Mouse (Mus musculus) olfactory bulb, adult 2 months (tissue): ENCODE data around the gene Eva1b.

Experiments
- CTCF ChIP-seq: fragments of 200-500 bp; IDR thresholded peaks from 2 replicates; pipeline ENCODE4 v1.5.1; 2012; ENCODE audit warnings: low read depth, mild to moderate bottlenecking, low read length, moderate library complexity; ENCODE audit not compliant: insufficient read depth
- POLR2A ChIP-seq: fragments of 200-500 bp; IDR thresholded peaks from 2 replicates; pipeline ENCODE4 v1.6.1; 2012; ENCODE audit warnings: mild to moderate bottlenecking, low read depth, low read length, moderate library complexity; ENCODE audit not compliant: insufficient read depth

DNA sequence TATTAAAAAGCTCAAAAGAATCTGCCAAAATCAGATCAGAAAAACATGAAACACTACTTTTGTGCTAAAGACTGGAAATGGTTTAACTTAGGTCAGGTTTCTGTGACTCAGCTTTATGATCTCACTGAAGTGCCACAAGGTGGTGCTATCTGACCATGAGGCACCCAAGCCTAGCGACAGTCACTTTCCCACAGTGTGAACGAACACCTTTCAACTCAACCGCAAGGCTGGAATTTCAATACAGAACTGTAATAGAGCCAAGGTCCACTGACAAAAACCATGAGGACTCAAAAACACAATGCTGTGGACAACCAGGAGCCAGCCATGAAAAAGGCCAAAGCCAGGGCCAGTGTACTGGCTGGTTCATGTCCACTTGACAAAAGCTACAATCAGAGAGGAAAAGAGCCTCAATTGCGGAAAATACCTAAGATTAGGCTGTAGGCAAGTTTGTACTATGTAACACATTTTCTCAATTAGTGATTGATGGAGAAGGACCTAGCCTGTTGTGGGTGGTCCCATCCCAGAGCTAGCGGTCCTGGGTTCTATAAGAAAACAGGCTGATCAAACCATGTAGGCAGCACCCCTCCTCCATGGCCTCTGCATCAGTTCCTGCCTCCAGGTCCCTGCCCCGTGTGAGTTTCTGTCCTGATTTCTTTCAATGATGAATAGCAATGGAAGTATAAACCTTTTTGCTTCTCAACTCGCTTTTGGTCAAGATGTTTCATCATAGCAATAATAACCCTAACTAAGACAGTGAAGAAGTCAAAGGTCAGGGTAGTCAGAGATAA, 33.8 kb downstream of the Eva1b start:
- TF ChIP-seq POLR2A (no peak), CTCF (no peak)
